Mouse (Mus musculus) gastrocnemius, adult 8-10 months (tissue): Measurements from ENCODE around the gene B4galnt1. TPM values are rescaled to one million over a fixed set of nuclear protein-coding genes. Genes with fewer than 3 reads are reported as not detected.
A peak's percentile ranks its signal among the peaks of the same experiment; 100 is the strongest.

Experiments used
- DNase-seq, 2 experiments: peaks; one replicate each; pipeline ENCODE4 v3.0.0; 2022; ENCODE audit warnings: low spot score in 2 of 2
- total RNA-seq, 4 experiments: library from RNA; stranded (reverse); gene quantifications; 2 replicates each; pipeline ENCODE4 v1.2.4; 2022

Gene B4galnt1
- total RNA-seq, 4 experiments from 2014 or later: 0.29 to 0.70 (median 0.38) TPM

DNA sequence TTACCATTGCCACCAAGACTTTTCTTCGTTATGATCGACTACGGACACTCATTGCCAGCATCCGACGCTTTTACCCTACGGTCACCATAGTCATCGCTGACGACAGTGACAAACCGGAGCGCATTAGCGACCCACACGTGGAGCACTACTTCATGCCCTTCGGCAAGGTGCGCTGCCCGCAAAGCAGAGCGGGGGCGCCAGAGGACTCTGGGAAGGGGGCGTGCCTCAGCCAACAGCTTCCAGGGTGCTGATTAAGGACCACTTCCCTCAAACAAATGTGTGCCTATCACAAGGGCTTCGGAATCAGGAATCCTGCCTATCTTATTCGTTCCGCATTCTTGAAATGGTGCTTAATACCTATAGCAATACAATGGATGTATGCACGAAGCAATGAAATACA, 5.0 kb downstream of the B4galnt1 start:
- DNase-seq: no peak

DNA sequence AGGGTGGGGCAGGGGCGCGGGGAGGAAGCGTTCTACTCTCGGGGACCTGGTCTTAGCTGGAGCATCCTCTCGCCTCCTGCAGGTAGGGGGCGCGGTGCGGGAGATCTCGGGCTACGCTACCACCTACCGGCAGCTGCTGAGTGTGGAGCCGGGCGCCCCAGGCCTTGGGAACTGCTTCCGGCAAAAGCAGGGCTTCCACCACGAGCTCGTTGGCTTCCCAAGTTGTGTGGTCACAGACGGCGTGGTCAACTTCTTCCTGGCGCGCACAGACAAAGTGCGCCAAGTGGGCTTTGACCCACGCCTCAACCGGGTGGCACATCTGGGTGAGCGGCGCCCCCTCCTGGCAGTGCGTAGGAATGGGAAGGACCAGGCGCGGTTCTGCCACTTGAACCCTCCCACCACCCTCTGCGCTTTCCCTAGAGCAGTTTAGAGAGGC, 5.8 kb downstream of the B4galnt1 start:
- no peak for DNase-seq

GRCm38 (mm10) chr10:127171631-127172200, 6.7 kb downstream of the B4galnt1 start:
- DNase-seq: no peak

DNA sequence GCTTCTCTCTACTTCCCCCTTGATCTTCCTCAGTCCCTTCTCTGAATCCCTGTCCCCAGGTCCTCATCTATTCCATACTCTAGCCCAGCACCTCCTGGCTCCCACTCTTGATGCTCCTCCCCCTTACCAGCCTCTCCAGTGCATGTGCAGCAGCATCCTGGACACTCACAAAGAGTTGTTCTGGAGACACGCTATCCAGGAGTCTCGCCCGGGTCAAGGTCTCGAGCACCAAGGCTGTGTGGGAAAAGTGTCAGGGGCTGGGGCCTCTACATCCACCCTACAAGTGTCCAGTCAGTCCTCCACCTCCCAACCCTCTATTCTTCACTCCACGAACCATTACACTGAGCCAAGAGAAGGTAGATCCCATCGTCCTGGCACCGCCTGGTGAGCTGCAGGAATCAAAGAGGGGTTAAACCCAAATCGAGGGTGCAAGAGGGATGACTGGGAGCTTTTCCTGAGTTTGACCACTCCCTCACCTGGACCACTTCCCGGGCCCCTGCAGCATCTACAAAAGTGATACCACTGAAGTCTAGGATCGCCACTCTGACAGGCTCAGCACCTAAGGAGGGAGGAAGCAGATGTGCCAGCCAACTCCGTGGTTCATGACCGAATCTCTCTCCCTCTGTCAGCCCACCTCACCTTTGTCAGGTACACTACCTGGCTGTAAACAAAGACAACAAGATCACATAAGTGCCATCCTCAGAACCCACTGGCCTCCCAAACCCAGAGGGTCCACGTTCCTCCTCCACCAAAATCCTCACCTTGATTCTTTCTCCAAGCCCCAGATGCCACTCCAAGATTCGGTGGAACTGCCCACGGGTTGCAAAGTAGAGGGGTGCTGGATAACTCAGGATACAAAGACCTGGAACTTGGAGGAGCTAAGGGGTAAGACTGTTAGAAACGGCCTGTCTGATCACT, 8.4 kb downstream of the B4galnt1 start:
- no peak for DNase-seq

- no peak for DNase-seq
Observed at GRCm38 (mm10) chr10:127174170-127174569, 9.1 kb downstream of the B4galnt1 start.

- no peak for DNase-seq
Observed at GRCm38 (mm10) chr10:127176228-127176627, 11.2 kb downstream of the B4galnt1 start.

DNA sequence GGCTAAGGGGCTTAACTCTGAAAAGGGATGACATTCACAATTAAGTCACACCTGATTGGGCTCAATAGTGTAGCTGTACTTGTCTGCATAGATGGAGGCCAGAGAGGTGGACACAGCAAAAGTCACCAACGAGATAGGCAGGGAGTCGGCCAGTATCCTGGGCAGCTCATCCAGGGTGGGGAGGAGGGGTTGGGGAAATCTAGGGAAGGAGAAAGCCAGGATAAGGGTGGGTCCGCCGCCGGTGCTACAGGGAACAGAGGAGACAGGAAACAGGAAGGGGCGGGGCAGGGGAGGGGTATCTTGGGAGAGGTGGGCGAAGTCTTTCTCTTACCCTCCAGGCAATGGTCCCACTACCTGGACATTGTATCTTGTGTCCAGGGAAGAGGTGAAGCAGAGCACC, 11.7 kb downstream of the B4galnt1 start:
- DNase-seq: peak in 1 of 2 experiments; percentile 1

DNA sequence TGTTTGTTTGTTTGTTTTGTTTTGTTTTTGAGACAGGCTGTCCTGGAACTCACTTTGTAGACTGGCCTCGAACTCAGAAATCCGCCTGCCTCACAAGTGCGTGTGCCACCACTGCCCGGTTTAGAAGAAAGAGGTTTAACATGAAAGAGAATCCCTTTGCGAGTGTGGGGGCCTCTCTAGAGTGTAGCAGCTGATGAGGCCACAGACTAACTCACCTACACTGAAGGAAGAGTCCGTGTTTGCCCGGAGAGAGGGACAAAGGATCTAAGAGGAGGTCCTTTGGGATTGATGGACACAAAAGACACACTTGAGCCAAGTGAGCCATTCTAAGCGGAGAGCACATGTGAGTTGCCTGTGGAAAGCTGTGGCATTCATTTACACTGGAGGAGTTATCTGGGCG, 12.2 kb downstream of the B4galnt1 start:
- DNase-seq: no peak

- peak; percentile 42 to 46 for DNase-seq
Observed at GRCm38 (mm10) chr10:127177719-127178118, 12.7 kb downstream of the B4galnt1 start.

- no peak for DNase-seq
Observed at GRCm38 (mm10) chr10:127178286-127179027, 13.4 kb downstream of the B4galnt1 start.

DNA sequence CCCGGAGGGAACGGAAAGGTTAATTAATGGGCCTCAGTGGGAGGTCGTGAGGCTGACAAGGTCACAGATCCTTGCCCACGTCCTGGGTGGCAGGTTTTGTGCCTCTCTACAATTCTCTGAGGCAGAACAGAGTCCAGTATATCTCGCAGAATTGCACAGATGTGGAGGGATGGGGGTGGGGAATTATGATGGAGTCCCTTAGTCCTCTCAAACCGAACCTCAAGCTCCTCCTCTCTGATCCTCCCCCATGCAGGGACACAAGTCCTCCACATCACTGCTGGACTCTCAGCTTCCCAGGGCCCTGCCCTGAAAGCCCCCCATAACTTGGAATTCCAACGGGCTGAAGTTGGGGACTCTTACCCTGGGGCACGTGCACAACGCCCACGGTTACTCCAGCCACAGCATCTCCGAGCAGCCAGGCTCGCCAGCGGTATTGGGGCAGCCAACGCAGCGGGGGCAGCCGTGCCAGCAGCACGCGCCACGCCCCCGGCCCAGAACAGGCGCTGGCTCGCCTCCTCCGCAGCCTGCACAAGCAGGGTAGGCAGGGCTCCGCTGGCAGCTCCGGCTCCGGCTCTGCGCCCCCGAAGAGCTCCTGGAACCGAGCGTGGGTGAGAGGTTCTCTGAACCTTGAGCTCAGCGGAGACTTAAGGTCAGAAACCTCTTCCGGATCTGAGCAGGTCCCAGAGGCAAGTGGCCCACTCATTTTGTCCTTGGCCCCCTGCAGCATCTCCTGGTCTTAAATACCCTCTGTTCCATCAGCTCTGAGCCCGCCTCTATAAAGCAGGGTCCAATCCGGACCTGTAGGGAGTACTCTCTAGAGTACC, 15.1 kb downstream of the B4galnt1 start, which contains the start of gene Slc26a10:
Gene Slc26a10, minus strand, starts transcription at position 775 of the 824 bp plus-strand sequence.
- DNase-seq: no peak

DNA sequence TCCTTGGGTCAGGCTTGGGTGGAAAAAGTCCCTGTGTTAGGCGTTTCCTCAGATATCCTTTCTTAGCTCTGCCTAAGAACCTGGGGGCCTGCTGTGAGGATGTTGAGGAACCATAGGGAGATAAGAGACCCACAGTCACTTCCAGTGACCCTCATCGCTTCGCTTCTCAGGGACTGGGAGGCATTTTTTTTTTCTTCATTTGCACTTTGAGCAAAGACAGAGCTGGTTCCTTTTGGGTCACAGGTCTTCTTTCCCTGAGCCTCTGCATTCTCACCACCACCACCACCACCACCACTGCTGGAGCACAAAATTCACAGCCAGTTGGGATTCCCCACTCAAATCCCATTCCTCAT, 15.6 kb downstream of the B4galnt1 start:
- DNase-seq: no peak

DNA sequence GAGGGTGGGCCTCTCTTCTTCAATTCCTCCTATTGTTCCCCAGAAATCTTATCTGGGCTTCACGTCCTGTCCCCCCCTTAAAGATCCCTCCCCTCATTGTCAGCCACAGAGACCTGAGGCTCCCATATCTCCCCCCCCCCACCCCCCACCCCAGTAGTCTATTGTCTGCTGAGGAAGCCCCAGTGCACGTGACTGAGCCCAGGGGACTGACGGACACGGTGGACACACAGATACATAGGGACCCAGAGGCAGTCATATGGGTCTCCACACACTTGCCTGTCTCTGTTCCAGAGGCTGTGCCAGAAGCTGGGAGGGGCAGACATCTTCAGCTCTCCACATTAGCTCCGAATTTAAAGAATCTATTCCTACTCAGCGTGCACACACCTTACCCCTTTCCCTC, 16.5 kb downstream of the B4galnt1 start:
- no peak for DNase-seq

DNA sequence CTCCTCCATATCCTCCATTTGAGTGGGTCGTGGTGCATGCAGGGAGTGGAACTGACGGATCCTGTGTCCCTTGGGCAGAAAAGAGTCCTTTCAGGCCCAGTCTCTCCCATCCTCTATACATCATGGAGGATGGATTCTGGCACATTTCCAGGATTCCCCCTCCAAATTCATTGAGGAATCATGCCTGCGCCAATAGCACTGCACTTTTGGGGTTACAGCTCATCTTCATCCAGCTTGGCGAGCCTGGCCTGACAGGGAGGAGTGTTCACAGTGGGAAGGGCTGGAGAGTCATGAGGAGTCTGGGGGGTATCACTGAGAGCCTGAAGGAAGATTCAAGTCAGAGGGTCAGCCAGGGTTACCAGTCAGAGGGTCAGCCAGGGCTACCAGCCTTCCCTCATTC, 17.6 kb downstream of the B4galnt1 start:
- no peak for DNase-seq

- no peak for DNase-seq
Observed at GRCm38 (mm10) chr10:127183759-127184158, 18.7 kb downstream of the B4galnt1 start.

GRCm38 (mm10) chr10:127185101-127185500, 20.1 kb downstream of the B4galnt1 start:
- no peak for DNase-seq

- no peak for DNase-seq
Observed at GRCm38 (mm10) chr10:127185506-127185905, 20.5 kb downstream of the B4galnt1 start.

DNA sequence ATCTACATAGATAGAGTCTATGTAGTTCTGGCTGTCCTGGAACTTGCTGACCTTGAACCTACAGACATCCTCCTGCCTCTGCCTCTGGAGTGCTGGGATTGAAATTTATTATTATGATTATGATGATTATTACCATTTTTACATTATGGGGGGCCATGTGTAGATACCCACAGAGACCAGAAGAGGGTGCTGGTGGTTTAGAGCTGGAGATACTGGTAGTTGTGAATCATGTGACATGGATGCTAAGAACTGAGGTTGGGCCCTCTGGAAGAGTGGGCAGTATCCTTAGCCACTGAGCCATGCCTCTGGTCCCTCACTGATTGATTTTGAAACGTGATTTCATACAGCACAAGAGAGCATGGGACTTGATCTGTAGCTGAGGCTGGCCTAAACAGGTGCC, 21.4 kb downstream of the B4galnt1 start:
- no peak for DNase-seq

GRCm38 (mm10) chr10:127187371-127188078, 22.5 kb downstream of the B4galnt1 start:
- no peak for DNase-seq

GRCm38 (mm10) chr10:127188079-127188453, 23.0 kb downstream of the B4galnt1 start:
- DNase-seq: no peak
